Mouse (Mus musculus): ENCODE measurements around the gene Cdkl3.
"Not testable (repeated sequence)": the region's sequence is repeated elsewhere in the genome, so short reads cannot be mapped to it uniquely, and the experiment has no call there.

The Cdkl3 gene

GRCm38 (mm10) chr11:52120415-52120814, 116.4 kb downstream of the Cdkl3 start:
- not testable (repeated sequence) for DNase-seq (ENCODE audit: low spot score)

DNA sequence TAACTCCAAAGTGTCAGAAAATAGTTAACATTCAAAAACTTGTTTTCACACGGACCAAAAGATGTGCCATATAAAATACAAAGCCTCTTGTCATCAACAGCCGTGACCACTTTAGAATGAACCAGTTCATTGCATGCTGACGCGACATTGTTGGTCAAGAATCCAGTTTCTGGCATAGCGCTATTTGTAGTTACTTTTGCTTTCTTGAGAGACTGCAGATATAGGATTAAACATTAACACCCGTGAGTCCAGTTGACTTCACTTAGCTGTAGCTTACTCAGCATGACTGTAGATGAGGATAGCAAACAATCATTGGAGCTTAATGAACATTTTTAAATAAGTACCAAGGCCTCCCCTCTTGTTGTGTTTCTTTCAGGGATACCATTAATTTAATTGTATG, 118.0 kb downstream of the Cdkl3 start:
- DNase-seq (ENCODE audit: low spot score), result no peak

- DNase-seq (ENCODE audit: low spot score), result no peak
Measured at GRCm38 (mm10) chr11:52124468-52124867, 120.4 kb downstream of the Cdkl3 start.

DNA sequence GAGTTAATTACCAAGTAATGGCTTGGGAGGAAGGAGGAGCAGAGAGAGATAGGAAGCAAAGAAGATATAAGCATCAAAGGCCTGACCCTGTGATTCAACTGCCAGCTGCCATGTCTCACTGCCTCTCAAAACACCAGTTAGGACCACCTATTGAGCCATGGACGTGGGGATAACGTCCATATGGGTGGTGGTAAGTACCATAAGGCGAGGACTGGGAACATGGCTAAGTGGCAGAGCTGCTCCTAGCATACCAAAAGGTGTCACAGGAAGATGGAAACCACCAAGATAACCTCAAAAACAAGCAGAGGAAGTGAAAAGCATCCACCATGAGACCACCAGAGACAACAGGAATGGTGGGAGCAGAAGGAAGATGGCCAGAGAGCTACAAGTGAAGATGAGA, 123.1 kb downstream of the Cdkl3 start:
- DNase-seq (ENCODE audit: low spot score), result no peak

- no peak for DNase-seq (ENCODE audit: low spot score)
Measured at GRCm38 (mm10) chr11:52127760-52128159, 123.7 kb downstream of the Cdkl3 start.

GRCm38 (mm10) chr11:52128316-52129061, 124.5 kb downstream of the Cdkl3 start:
- DNase-seq (ENCODE audit: low spot score), result no peak

DNA sequence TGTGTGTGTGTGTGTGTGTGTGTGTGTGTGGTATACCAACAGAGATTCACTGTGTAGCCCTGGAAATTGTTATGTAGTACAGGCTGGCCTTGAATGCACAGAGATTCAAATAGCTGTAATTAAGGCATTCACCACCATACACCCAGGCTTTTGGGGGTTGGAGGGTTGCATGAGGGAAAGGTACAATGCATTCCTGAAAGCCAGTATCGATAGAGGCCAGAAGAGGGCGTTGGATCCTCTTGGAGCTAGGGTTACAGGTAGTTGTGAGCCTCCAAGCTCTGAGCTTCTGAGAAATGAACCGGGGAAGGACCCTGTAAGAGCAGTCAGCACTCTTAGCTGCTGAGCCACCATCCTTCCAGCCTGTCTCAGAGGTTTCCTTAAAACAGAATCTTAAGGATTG, 125.2 kb downstream of the Cdkl3 start:
- no peak for DNase-seq (ENCODE audit: low spot score)

DNA sequence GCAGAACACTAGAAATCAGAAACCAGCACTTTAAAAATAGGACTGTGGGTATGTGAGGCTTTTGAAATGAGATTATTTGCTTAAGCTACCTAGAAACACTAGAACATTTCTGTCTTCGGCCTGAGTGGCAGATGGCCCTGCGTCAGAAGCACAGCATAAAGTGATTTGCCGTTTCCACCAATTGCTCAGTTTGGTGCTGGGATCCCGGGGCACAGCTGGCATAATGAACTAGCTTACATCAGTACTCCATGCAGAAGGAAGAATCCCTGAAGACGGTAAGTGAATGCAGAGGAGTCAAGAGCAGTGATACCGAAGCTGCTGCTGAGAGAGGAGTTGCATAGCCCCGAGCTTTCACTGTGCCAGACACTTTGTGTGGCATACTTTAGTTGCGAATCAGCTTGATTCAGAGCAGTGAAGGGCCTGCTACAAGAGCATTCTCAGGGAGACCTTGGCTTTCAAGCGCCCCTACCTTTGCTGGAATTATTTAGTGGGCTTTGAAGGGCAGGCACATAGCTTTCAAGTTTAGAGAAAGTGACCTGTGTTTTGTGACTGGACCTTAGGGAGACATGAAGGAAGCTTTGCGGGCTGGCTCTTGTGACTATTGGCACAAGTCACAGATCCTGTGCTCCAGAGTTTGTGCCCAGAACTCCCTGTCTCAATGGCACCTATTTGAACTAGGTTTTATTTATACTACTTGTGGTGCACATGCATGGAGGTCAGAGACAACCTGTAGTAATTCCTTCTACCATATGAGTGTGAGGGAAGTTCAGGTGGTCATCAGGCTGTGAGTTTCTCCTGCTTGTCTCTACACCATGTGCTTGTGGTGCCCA, 125.8 kb downstream of the Cdkl3 start:
- no peak for DNase-seq (ENCODE audit: low spot score)

DNA sequence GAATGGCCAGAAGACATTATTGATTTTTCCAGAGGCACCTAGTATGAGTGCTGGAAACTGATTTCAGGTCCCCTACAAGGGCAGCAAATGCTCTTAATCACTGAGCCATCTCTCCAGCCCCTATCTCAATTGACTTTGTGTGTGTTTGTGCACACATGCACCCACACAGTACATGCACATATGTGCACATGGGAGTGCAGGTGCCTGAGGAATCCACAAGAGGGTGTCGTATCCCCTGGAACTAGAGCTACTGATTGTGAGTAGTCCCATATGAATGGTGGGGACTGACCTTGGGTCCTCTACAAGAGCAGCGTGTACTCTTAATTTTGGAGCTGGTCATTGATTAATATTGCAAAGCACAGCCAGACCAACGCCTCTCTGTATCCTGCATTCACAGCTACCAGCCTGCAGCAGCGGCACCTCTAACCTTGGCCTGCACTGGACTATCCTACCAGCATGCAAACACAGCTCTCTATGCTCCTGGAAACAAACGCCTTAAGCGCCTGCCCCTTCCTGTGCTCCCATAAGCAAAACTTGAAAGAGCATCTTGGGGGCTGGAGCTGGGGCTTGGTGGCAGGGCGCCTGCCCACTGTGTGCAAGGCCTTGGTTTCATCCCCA, 126.5 kb downstream of the Cdkl3 start:
- DNase-seq (ENCODE audit: low spot score), result no peak

Data from urinary bladder, postnatal 25 days (tissue).